Mouse (Mus musculus): ENCODE results near the gene Fcgrt. TPM values are rescaled to one million over a fixed set of nuclear protein-coding genes. Genes with fewer than 3 reads are reported as not detected.
"Not testable (repeated sequence)": the region's sequence is repeated elsewhere in the genome, so short reads cannot be mapped to it uniquely, and the experiment has no call there.

Gene Fcgrt
- total RNA-seq, 2 experiments from 2014 or later = 27.4 to 29.1 TPM

DNA sequence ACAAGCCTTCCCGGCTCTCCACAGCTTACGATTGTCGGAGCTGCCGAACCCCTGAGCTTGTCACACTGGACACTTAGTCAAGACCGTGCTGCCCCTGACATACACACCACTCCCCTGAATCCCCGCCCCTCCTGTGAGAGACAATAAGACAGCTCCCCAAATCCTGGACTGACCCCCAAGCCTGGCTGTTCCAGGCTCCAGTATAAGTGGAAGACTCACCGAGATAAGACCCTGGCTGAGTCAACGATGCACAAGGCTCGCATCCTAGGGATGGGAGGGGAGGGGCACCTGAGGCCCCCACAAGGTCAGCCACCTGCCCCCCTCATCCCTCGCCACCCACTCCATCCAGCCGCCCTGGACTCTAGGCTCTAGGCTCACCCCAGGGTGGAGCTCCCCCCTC lies 28.2 kb upstream of the Fcgrt start:
- no peak for DNase-seq (ENCODE audit: low spot score)

DNA sequence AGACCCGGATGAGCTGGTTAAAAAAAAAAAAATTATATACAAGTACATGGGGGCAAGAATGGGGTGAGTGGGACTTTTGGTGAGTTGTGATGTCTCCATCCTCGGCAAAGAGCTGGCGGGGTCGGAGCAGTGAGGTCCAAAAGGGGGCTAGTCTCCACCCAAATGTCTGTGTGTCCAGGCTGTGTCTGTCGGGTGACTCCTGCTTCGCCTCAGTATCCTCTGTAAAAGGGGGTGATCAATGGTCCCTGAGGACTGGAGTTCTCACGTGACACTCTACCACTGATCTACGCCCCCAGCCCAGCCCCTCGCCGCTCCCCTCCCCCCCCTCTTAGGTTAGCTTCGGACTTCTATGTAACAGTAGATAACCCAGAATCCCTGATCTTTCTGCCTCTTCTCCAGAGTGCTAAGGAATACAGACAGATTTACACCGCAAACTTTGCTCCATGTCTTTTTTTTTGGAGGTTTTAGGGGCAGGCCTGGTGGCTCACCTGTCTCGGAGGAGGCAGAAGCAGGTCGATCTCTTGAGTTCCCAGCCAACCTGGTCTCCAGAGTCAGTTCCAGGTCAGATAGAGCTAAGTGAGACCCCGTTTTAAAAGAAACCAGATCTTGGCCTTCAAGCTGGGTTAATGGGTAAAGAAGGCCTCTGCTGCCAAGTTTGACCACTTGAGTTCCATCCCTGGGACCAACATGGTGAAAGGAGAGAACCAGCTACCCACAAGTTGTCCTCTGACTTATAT lies 26.3 kb upstream of the Fcgrt start:
- no peak for DNase-seq (ENCODE audit: low spot score)

DNA sequence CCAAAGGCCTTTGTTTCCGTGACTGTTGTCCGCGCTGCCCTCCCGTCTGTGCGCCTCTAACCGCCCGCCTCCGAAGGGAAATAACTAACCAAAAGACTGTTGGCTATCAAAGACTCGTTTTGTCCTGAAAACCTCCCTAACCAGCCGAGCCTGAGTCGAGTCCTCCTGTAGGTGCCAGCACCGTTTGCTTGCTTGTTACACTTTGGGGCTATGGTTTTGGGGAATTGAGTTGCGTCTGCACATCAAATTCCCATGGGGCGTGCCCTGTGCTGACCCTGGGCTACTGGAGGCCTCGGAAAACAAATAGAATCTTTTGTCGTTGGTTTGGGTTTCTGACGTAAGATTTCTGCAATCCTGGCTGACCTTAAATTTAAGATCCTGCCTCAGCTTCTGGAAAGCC lies 25.7 kb upstream of the Fcgrt start:
- DNase-seq (ENCODE audit: low spot score) = peak; percentile 51

DNA sequence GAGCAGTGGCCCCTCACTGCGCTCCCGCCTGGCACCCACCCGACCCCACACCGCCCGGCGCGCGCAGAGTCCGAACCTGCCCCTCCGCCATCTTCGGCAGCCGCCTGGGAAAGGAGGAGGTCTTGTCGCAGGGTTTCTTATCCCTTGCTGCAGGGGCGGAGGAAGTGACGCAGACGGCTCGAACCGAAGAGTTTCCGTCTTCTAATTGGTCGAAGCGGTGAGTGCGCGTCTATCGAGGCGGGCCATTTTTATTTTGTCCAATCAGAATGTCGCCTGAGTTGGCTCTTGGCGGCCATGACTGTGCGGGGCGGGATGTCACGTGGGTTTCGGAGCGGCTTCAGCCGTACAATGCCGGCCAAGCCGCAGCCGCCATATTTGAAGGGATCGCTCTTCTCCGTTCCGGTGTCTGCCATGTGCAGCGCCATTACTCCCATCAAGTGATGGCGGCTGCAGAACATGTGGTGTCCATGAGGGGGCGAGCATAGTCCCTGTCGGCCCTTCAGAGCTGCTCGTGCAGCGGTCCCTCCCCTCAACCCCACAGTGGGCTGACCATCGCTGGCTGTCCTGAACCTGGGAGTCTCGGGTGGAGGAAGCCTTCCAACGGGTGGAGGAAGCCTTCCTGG lies 25.1 kb upstream of the Fcgrt start, which contains the start of gene Rpl13a:
TSS of gene Rpl13a (minus strand) at position 138 of the 623 bp plus-strand sequence.
- peak; percentile 99 for DNase-seq (ENCODE audit: low spot score)

DNA sequence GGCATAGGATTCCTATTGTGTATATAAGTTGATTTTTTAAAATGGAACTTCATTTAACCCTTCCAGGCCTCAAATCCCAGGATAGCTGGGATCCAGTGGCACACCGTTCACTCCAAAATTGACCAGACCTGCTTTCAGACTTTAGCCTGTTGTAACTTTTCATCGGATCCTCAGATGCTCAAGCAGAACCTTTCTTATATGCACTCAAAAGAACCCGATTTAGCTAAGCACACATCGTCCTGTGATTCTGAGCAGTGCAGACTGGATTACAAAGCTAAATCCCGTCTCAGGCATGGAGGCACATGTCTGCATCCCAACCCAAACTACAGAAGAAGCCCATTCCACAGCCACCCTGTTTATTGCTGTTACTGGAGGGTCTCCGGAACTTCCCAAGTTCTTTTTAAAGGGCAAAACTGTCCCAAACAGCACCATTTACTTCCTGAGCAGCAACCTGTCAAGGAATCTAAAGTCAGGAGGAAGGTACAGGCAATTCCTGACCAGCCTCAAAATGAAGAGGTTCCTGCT lies 24.1 kb upstream of the Fcgrt start:
- no peak for DNase-seq (ENCODE audit: low spot score)

DNA sequence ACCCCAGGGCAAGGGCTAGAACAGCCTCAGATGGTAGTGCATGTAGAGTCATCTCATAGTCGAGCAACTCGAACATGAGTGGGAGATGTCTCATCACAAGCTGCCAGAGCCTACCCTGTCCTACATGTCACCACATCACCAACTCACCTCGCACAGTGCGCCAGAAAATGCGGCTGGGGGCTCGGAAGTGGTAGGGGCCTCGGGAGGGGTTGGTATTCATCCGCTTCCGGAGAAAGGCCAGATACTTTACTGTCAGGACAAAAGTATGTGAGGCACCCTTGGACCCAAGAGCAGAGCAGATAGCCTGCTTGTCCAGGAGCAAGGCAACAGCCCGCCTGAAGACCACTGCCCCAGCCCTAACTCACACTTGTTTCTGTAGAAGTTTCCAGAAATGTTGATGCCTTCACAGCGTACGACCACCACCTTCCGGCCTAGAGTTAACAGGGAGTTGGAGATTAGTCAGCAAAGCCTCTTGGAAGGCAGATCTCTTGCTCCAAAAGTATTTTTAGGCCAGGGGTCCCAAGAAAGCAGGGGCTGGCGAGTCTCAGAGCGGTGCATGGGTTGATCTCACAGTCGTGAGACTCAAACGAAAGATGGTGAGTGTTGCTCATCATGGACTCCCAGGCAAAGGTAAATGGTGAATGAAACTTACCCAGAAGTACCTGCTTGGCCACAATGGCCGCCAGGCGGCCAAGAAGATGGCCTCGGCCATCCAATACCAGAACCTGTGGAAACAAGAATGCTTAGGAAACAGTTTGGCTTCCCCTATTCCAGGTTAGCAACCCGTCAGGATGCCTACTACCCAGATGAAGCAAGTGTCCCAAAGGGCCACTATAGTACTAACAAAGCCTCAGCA lies 23.4 kb upstream of the Fcgrt start:
- no peak for DNase-seq (ENCODE audit: low spot score)

DNA sequence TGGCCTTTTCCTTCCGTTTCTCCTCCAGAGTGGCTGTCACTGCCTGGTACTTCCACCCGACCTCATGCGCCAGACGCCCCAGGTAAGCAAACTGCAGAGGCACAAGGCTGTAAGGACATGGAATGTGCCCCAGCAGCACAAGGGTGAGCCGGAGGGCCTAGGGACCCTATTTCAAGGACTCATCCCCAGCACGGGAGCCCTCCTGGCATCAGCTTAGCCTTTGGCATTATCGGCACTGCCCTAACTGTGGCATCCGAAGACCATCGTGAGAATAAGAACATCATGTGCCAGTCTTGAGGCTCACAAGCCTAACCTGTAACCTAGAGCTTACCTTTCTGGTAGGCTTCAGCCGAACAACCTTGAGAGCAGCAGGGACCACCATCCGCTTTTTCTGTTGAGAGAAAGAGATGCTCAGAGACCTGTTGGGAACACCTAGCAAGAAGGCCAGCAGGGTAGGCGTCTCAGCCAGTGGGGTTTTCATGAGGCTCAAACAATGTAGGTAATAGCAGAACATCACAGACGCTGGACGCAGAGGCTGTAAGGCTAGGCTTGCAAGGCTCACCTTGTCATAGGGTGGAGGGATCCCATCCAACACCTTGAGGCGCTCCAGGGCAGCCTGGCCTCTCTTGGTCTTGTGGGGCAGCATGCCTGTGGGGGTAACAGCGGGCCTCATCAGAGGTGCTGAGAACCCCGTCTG lies 22.6 kb upstream of the Fcgrt start:
- no peak for DNase-seq (ENCODE audit: low spot score)

DNA sequence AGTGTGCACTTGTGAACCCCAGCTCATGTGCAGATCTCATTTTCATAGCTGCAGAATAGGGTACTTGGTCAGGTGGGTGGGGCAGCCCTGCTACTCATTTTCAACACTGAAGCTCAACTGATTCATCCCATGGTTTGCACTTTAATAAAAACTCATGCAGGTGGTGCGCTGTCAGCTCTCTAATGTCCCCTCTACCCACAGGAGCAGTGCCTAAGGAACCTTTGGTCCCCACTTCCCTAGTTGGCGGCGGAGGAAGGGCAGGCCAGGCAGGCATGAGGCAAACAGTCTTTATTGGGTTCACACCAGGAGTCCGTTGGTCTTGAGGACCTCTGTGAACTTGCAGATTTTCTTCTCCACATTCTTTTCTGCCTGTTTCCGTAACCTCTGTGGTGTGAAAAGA lies 22.0 kb upstream of the Fcgrt start:
- DNase-seq (ENCODE audit: low spot score) = not testable (repeated sequence)

DNA sequence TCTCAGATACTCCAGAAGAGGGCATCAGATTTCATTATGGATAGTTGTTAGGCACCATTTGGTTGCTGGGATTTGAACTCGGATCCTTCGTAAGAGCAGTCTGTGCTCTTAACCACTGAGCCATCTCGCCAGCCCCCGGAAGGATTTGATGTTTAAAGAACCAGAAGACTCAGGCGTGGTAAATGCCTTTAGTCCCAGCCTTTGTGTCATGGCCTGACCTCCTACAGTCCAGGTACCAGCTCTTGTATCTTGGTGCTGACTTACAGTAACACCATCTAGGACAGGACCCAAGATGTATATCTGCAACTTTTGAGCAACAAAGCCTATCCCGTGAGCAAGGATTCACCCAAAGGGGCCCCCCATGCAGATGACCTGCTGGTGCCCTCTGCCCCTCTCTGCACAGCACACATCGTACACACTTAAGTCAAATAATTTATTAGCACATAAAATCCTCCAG lies 21.5 kb upstream of the Fcgrt start:
- DNase-seq (ENCODE audit: low spot score) = no peak

DNA sequence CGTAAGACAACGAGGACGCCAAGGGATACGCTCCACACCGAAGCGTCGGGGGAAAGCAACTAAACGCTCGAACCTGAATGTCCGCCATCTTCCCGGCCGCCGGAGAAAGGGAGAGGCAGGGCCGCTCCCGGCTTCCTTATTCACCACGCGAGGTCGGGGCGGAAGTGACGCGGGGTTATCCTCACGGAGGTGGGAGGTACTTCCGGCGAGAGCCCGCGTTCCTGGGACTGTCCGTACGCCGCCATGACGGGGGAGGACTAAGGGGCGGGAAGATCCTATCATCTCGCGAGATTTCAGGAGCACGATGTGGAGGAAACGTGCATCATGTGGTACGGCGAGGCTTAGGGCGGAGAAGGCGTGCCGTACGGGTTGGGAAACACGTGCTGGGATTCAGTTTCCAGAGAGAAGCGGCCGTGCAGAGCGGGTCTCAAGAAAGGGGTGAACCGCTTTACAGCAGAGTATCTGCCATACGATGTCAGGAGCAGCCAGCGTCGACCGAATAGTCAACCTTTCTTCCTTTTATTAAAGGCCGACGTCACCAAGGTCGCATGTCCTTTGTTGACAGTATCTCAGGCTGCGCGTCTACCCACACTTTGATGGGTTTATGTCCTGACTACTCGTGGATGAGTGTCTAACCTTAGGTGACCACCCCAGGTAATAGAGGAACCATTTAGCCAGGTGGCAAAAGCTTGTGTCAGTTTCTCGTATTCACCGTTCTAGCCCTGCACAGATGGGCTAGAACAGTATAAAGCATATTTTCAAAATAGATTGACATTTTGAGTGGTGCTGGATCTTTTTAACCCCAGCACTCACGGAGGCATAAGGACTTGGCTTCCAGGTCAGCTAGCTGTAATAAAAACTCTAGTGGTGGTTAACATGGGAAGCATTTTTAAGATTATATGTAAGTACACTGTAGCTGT lies 20.8 kb upstream of the Fcgrt start, which contains the start of gene Rps11:
TSS of gene Rps11 (minus strand) at position 216 of the 920 bp plus-strand sequence.
- DNase-seq (ENCODE audit: low spot score) = peak; percentile 100

DNA sequence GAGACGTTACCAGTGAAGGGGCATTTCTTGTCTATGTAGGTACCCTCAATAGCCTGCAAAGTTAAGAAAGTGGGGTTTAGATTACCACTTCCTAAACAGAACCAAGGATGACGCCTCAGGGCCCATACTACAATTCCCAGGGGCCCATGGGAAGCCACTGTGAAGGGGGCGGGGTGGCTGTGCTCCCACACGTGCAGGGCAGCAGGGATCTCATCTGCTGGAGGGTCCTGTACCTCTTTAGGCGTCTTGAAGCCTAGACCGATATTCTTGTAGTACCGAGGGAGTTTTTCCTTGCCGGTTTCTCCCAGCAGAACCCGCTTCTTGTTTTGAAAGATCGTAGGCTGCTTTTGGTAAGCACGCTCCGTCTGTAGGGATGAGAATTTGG lies 19.5 kb upstream of the Fcgrt start:
- DNase-seq (ENCODE audit: low spot score) = no peak

DNA sequence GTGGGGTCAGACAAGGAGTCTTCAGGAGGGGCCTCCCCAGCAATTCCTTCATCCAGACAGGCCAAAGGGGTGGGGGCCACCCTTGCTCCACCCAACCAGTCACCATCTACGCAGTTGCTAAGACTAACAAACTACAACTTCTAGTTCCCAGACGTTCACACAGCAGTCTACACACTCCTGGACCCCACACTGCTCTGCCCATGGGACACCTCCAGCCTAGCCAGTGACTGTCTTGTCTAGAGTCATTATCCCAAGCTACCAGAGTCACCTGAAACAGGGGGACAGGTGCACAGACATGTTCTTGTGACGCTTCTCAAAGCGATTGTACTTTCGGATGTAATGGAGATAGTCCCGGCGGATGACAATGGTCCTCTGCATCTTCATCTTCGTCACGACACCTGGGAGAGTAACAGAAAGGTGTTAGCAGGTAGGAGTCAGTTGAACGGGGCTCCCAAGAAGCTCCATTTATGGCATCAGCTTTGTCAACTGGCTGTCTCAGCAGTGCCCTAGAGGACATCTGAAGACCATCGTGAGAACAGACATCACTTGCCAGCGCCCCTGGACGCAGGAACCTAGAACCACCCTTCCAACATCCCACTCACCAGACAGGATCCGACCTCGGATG lies 19.0 kb upstream of the Fcgrt start:
- no peak for DNase-seq (ENCODE audit: low spot score)

DNA sequence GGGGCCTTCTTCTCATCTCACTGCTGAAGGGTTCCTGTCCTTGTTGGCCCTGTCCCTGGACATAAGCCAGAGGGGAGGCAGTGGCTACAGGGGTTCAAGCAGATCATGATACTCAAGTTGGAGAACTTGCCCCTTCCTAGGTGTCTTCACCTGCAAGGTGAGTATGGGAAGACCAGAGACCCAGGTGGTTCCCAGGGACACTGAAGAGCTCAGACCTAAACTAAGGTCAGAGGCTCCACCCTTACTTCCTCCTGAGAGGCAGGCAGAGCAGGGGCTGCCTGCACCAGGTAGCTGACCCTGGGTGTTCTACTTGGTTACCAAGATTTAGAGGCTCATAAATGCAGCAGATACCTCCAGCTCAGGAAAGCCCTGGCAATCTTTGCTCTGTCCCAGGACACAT lies 18.3 kb upstream of the Fcgrt start:
- no peak for DNase-seq (ENCODE audit: low spot score)

DNA sequence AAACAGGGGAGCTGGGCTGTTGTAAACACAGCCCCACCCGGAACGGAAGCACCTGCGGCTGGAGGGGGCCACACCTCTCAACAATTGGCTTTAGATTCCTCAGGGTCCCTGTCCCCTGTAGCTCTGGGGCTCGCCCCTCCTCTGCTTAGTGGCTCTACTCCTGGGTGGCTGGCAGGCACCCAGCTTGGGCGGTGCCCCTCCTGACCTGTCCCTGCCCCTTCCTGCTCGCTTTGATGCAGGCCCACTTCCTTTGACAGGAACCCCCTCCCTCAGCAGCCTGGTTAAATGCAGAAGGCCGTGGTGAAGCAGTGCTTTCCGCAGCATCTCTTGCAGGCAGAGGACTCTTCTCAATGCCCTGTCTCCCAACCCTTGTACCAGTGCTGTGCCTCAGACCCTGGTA lies 17.8 kb upstream of the Fcgrt start:
- peak; percentile 38 for DNase-seq (ENCODE audit: low spot score)

DNA sequence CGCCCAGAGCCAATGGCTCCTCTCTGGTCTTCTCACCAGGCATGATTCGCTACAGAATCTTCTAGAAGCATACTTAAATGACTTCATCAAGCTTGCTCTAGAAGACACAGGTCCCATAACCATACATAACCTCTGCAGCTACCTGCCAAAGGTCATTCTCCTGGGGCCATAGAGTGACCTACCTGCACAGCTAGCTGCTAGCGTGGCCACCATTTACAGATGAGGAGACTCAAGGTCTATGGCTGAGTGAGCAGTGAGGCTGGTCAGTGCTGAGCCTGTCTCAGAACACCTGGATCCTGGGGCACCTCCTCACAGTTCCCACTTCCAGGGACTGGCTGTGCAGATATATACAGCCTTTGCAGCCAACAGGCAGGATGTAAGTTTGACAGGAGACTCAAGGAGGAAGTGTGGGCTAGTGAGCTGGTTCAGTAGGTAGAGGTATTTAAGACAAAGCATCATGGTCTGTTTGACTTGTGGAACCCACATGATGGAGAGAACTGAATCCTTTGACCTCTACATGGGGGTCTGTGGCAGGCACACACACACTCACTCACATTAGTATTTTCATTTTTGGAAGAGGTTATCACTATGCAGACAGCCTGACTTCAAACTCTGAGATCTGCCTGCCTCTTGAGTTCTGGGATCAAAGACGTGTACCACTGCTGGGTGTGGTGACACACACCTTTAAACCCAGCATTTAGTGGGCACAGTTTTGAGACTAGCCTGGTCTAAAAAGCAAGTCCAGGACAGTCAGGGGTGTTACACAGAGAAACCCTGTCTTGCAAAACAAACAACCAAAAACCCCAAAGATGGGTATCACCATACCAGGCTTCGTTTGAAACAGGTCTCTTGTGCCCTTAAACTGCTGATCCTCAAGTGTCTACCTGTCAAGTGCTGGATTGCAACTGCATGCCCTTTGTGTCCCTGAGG lies 16.4 kb upstream of the Fcgrt start:
- DNase-seq (ENCODE audit: low spot score) = no peak

DNA sequence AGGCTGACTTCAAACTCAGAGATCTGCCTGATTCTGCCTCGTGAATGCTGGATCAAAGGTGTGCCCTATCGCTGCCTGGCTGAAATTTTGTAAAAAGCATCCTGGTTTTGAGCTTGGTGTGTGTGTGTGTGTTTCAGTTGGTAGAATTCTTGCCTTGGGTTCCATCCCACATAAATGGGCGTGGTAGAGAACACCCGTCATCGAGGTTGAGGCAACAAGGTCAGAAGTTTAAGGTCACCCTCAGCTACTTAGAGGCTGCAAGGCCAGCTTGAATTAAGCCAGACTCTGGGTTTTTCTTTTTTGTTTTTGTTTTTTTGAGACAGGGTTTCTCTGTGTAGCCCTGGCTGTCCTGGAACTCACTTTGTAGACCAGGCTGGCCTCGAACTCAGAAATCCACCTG lies 14.7 kb upstream of the Fcgrt start:
- no peak for DNase-seq (ENCODE audit: low spot score)

DNA sequence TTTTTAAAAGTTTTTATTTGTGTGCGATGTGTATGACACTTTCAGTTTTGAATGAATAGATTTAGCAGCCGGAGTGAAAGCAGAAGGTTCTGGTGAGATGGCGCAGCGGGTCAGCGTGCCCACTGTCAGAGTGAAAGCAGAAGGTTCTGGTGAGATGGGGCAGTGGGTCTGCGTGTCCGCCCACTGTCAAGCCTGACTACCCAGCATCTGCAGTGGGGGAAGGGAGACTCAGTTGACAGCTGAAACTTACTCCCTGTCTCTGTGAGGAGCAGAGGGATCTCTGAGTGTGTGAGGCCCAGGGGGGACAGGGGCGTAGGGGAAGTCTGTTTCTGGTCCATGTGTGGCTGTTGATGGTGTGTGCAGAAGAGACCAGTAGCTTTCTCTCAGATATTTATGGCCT lies 13.9 kb upstream of the Fcgrt start:
- no peak for DNase-seq (ENCODE audit: low spot score)

DNA sequence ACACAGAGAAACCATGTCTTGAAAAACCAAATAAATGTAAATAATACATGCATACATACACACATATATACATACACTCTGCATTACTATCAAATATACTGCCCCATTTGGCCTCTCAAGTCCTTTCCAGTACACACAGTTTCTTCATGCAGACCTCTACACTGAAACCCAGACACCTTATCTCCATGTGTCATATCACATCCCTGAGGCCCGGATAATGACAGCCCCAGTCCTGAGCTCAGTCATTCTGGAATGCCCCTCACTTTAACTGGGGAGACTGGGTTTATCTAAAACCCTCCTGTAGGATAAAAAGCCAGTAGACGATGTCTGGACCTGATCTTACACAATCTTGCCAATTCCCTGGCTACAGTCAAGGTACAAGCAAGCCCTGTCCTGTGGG lies 9.8 kb upstream of the Fcgrt start:
- no peak for DNase-seq (ENCODE audit: low spot score)

DNA sequence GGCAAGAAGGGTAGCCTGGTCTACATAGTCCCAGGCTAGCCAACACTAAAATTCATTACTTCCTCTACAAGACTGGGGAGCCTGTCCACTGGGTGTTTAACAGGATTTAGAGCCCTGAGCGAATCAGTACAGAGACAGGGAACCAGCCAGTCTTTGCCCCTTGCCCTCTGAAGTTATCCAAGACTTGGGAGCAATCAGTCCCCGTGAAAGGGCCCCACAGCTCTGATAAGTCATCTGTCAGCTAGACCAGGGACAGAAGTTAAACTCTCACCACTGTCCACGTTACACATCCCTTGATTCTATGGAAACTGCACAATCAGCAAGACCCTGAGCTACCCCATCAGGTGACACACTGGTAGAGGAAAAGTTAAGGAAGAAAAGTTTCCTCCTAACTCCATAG lies 8.9 kb upstream of the Fcgrt start:
- DNase-seq (ENCODE audit: low spot score) = no peak

Data from gastrocnemius, adult 18-20 months (tissue).